Mouse (Mus musculus): ENCODE measurements around the gene Cyb5rl.

GRCm38 (mm10) chr4:107056088-107056487, 10.7 kb upstream of the Cyb5rl start:
- TF ChIP-seq POLR2A (IDR thresholded peaks at IDR 0.05; ENCODE audit: insufficient read depth, low read depth, low read length) (no peak), CTCF (IDR thresholded peaks at IDR 0.05) (no peak)
